8 mouse cellular contexts compared by ENCODE assay signal in genomic region chr7:4739544-4740275, GRCm38 (mm10). TPM values are rescaled to one million over a fixed set of nuclear protein-coding genes. Genes with fewer than 3 reads are reported as not detected.
DNase-seq lines count a peak whose midpoint lies in the region; ATAC-seq lines count a peak whose summit lies in the region.

Gene Kmt5c (plus strand): TSS chr7:4740115.

- DNase-seq in adipocyte (ENCODE audit: low spot score): peak; percentile 99
- peak; percentile 99 for DNase-seq in embryo, embryonic 10 days (ENCODE audit: low spot score)
- DNase-seq in gastrocnemius, postnatal 10 days: peak; percentile 90
- peak; percentile 99 for DNase-seq in induced T-regulatory cell, adult 2 months (ENCODE audit: low read depth)
- DNase-seq in left cerebral cortex, adult 9 months (ENCODE audit: low spot score in 2 of 2): peak; percentile 100
- peak; percentile 95 for DNase-seq in right cerebral cortex, postnatal 14 days
- peak; percentile 97 to 98 for DNase-seq in urinary bladder, postnatal 36 days (ENCODE audit: low spot score in 2 of 2)

- ATAC-seq in megakaryocyte progenitor cell, adult 5-6 weeks (replicated peaks; ENCODE audit: poor library complexity): peak; percentile 83

RNA-seq across cellular contexts. Expression of gene Kmt5c, which starts in this region (rescaled TPM):
- 10 to 100 TPM; 20.6 to 34.1 TPM for total RNA-seq in gastrocnemius, postnatal 10 days (2021)
- total RNA-seq in megakaryocyte progenitor cell, adult 5-6 weeks (2015): 37.3 and 41.0 TPM in 2 replicates
- 50.1 and 55.6 TPM in 2 replicates for total RNA-seq in megakaryocyte progenitor cell, adult 5-6 weeks (2017)

Comparison
In these comparisons a context has a peak if more than half of its experiments do, and no peak if none do; other contexts are left out.
1. Peak in every context shown above with its lines: DNase-seq and ATAC-seq.